Mouse (Mus musculus) embryonic fibroblast, embryonic 13.5 days (primary cell): ENCODE measurements at regions not wholly inside any gene's neighbourhood (a gene's known extent, or its start where the extent isn't known, plus 50 kb on each side); places are given as distances from the start of the nearest gene placed in this dataset.

Experiments
- CTCF ChIP-seq: IDR thresholded peaks from 2 replicates; pipeline ENCODE4 v1.5.1; 2011; ENCODE audit warnings: mild to moderate bottlenecking, control low read depth, low read length, moderate library complexity, borderline replicate concordance; ENCODE audit not compliant: insufficient read depth
- POLR2A ChIP-seq: IDR thresholded peaks from 2 replicates; pipeline ENCODE4 v1.6.1; 2011; ENCODE audit warnings: low read depth, mild to moderate bottlenecking, control low read depth, low read length, moderate library complexity

GRCm38 (mm10) chr15:72208973-72209372 lies 1625.4 kb upstream of the Gm6569 start:
- no peak for TF ChIP-seq CTCF
- no peak for TF ChIP-seq POLR2A
